In genomic region chr12:113153971-113154370, GRCm38 (mm10) we compare ENCODE assay signal across 17 mouse cellular contexts. TPM values are rescaled to one million over a fixed set of nuclear protein-coding genes. Genes with fewer than 3 reads are reported as not detected.
DNase-seq lines count a peak whose midpoint lies in the region; ATAC-seq and TF ChIP-seq lines count a peak whose summit lies in the region.
"Had no signal": no experiment of that assay in that cellular context is flagged by ENCODE, and none has a peak within 500 bp of the region (broad histone marks: within the 10 kb centered on the region; RNA-seq: fewer than 3 reads in every experiment).

No protein-coding gene starts in this region.

- H3K27ac ChIP-seq in intestine, postnatal 0 days (ENCODE audit: low read depth, low read length): 0 out of 2 replicates have a peak overlapping the region, but pooled peaks have one; percentile 29
- H3K27ac ChIP-seq in intestine, embryonic 15.5 days: no peak overlapping the region
- peak overlapping the region; percentile 12; the same call in 1 of the 2 replicates for H3K27ac ChIP-seq in thymus, adult 2 months (ENCODE audit: control insufficient read depth, insufficient read depth, low read length)
- H3K27ac ChIP-seq: hindbrain, postnatal 0 days had no signal

- peak; percentile 34 for DNase-seq in gastrocnemius, adult 18-20 months (ENCODE audit: low spot score)
- DNase-seq in gastrocnemius, postnatal 25 days: no peak
- DNase-seq in thymus, adult 2 months: no peak
- no peak for DNase-seq in thymus, postnatal 10 days (ENCODE audit: low spot score in 2 of 2)
- no peak for DNase-seq in kidney, adult 11 months
- DNase-seq: adrenal gland, postnatal 10 days; cerebellum, postnatal 14 days; kidney, adult 8-10 months; kidney, postnatal 36 days; lung, embryonic 14.5 days; right cerebral cortex, adult 18-20 months had no signal

- TF ChIP-seq CTCF in intestine, postnatal 0 days (IDR thresholded peaks at IDR 0.05; ENCODE audit: low read depth): no peak
- TF ChIP-seq CTCF in thymus, adult 2 months (IDR thresholded peaks at IDR 0.05; ENCODE audit: borderline replicate concordance, control insufficient read depth, extremely low read depth, insufficient read depth, low read length, poor library complexity): no peak

- H3ac ChIP-seq in myocyte (ENCODE audit: control insufficient read depth, insufficient read length): no peak overlapping the region

- H3K27me3 ChIP-seq in intestine, postnatal 0 days (replicated peaks; ENCODE audit: control insufficient read depth, insufficient read depth, low read length): no peaks in the 10 kb centered on the region
- peaks cover 6% of the 10 kb centered on the region; the same call in 1 of the 2 replicates for H3K27me3 ChIP-seq in intestine, embryonic 15.5 days (replicated peaks)
- H3K27me3 ChIP-seq in thymus, adult 2 months (ENCODE audit: control insufficient read depth, insufficient read depth, low read length): no peaks in the 10 kb centered on the region
- no peaks in the 10 kb centered on the region for H3K27me3 ChIP-seq in myocyte (ENCODE audit: control insufficient read depth, insufficient read depth, insufficient read length)

- H3K9ac ChIP-seq in intestine, postnatal 0 days (ENCODE audit: low read depth, low read length): no peak overlapping the region
- no peak overlapping the region for H3K9ac ChIP-seq in intestine, embryonic 15.5 days
- H3K9ac ChIP-seq: lung, embryonic 14.5 days had no signal

- no peaks in the 10 kb centered on the region for H3K36me3 ChIP-seq in intestine, postnatal 0 days (ENCODE audit: control insufficient read depth, insufficient read depth)
- H3K36me3 ChIP-seq in intestine, embryonic 15.5 days: 0 out of 2 replicates have a peak, but pooled peaks cover 4% of the 10 kb centered on the region
- H3K36me3 ChIP-seq in thymus, adult 2 months (ENCODE audit: control insufficient read depth, insufficient read depth, low read length): no peaks in the 10 kb centered on the region
- no peaks in the 10 kb centered on the region for H3K36me3 ChIP-seq in myocyte (ENCODE audit: control insufficient read depth, insufficient read depth)

- WGBS in intestine, postnatal 0 days: 91% methylated on average over 7 of the region's 7 CpGs
- 94% methylated on average over 7 of the region's 7 CpGs for WGBS in intestine, embryonic 15.5 days
- 82% methylated on average over 7 of the region's 7 CpGs for WGBS in thymus, adult 2 months

- peaks cover 12% of the 10 kb centered on the region for H3K79me2 ChIP-seq in myocyte (ENCODE audit: control insufficient read depth, insufficient read depth)

- ATAC-seq in intestine, postnatal 0 days: no peak
- ATAC-seq in intestine, embryonic 15.5 days: no peak
- ATAC-seq: hindbrain, postnatal 0 days had no signal

- TF ChIP-seq POLR2A in thymus, adult 2 months (IDR thresholded peaks at IDR 0.05; ENCODE audit: control insufficient read depth, extremely low read depth, insufficient read depth, low read length, poor library complexity): no peak
- no peak for TF ChIP-seq POLR2A in myocyte (IDR thresholded peaks at IDR 0.05; ENCODE audit: insufficient read length, low read depth)

- no peak overlapping the region; the same call in 1 of the 2 replicates for H3K4me2 ChIP-seq in intestine, postnatal 0 days (replicated peaks; ENCODE audit: low read depth)
- no peak overlapping the region for H3K4me2 ChIP-seq in intestine, embryonic 15.5 days (replicated peaks)
- H3K4me2 ChIP-seq in myocyte (ENCODE audit: low read depth): peak overlapping the region; percentile 82

- H3K4me3 ChIP-seq in intestine, postnatal 0 days (ENCODE audit: low read depth, low read length): no peak overlapping the region
- H3K4me3 ChIP-seq in intestine, embryonic 15.5 days (replicated peaks): no peak overlapping the region
- no peak overlapping the region for H3K4me3 ChIP-seq in thymus, adult 2 months (ENCODE audit: control insufficient read depth, insufficient read depth, low read length)
- H3K4me3 ChIP-seq in myocyte: no peak overlapping the region
- H3K4me3 ChIP-seq: megakaryocyte, embryonic 14.5 days had no signal

- peaks cover 7% of the 10 kb centered on the region for H3K4me1 ChIP-seq in intestine, postnatal 0 days (replicated peaks; ENCODE audit: control insufficient read depth, insufficient read depth, low read length)
- peaks cover 30% of the 10 kb centered on the region for H3K4me1 ChIP-seq in intestine, embryonic 15.5 days (replicated peaks)
- peaks cover 61% of the 10 kb centered on the region for H3K4me1 ChIP-seq in thymus, adult 2 months (replicated peaks; ENCODE audit: control insufficient read depth, insufficient read depth, low read length)

- H3K9me3 ChIP-seq in intestine, postnatal 0 days (ENCODE audit: control insufficient read depth): no peaks in the 10 kb centered on the region
- no peaks in the 10 kb centered on the region for H3K9me3 ChIP-seq in intestine, embryonic 15.5 days
- H3K9me3 ChIP-seq: megakaryocyte, embryonic 14.5 days had no signal

TF ChIP-seq in myocyte, 11 proteins besides CTCF, POLR2A, EP300 and RAD21:
- TF ChIP-seq MAX (IDR thresholded peaks at IDR 0.05; ENCODE audit: low read depth) (no peak), TCF12 (IDR thresholded peaks at IDR 0.05; ENCODE audit: insufficient read depth, poor library complexity, severe bottlenecking) (no peak), CEBPB (IDR thresholded peaks at IDR 0.05; ENCODE audit: insufficient read depth, poor library complexity, severe bottlenecking) (no peak), REST (IDR thresholded peaks at IDR 0.05; ENCODE audit: insufficient read depth, insufficient read length) (no peak)
TF ChIP-seq in myocyte: peak in this region for 0.

RNA-seq across cellular contexts. Expression of gene Tedc1, which starts 2.2 kb away (rescaled TPM):
- total RNA-seq in gastrocnemius, adult 18-20 months (2021): not detected
- under 1 TPM; 0.46 to 0.54 TPM for total RNA-seq in gastrocnemius, postnatal 25 days (2021)
- 5.5 and 6.8 TPM in 2 replicates for polyA plus RNA-seq in intestine, postnatal 0 days (2015; fragmentation: Nextera tagmentation; extraction: Ambion mirVana)
- polyA plus RNA-seq in intestine, embryonic 15.5 days (2015; fragmentation: Nextera tagmentation; extraction: Ambion mirVana): 25.3 and 25.5 TPM in 2 replicates
- 96.2 and 125 TPM in 2 replicates for polyA plus RNA-seq in thymus, adult 2 months (2012; rRNA removed)
- 6.6 TPM for polyA plus RNA-seq in myocyte (2012; fragmentation: generic; extraction: Trizol)

RNA-seq across cellular contexts. Expression of gene Crip1, which starts 7.9 kb away (rescaled TPM):
- 100 to 1,000 TPM in 1 of 2 experiments, 10 to 100 TPM in 1; 65.3 to 100 TPM for total RNA-seq in gastrocnemius, adult 18-20 months (2021)
- 100 to 1,000 TPM in 1 of 2 experiments, 10 to 100 TPM in 1; 90.0 to 150 TPM for total RNA-seq in gastrocnemius, postnatal 25 days (2021)
- 1,918 and 1,992 TPM in 2 replicates for polyA plus RNA-seq in intestine, postnatal 0 days (2015; fragmentation: Nextera tagmentation; extraction: Ambion mirVana)
- polyA plus RNA-seq in intestine, embryonic 15.5 days (2015; fragmentation: Nextera tagmentation; extraction: Ambion mirVana): 426 and 430 TPM in 2 replicates
- 904 and 1,218 TPM in 2 replicates for polyA plus RNA-seq in thymus, adult 2 months (2012; rRNA removed)
- polyA plus RNA-seq in myocyte (2012; fragmentation: generic; extraction: Trizol): 1,677 TPM

RNA-seq across cellular contexts. Expression of gene Crip2, which starts 13.9 kb away (rescaled TPM):
- total RNA-seq in gastrocnemius, adult 18-20 months (2021): 10 to 100 TPM; 28.2 to 43.8 TPM
- 10 to 100 TPM; 39.5 to 52.5 TPM for total RNA-seq in gastrocnemius, postnatal 25 days (2021)
- polyA plus RNA-seq in intestine, postnatal 0 days (2015; fragmentation: Nextera tagmentation; extraction: Ambion mirVana): 90.4 and 96.8 TPM in 2 replicates
- polyA plus RNA-seq in intestine, embryonic 15.5 days (2015; fragmentation: Nextera tagmentation; extraction: Ambion mirVana): 122 and 130 TPM in 2 replicates
- polyA plus RNA-seq in thymus, adult 2 months (2012; rRNA removed): 95.9 and 282 TPM in 2 replicates
- 1,146 TPM for polyA plus RNA-seq in myocyte (2012; fragmentation: generic; extraction: Trizol)

RNA-seq across cellular contexts. Expression of gene Tmem121, which starts 31.8 kb away (rescaled TPM):
- total RNA-seq in gastrocnemius, adult 18-20 months (2021): under 1 TPM in 1 of 2 experiments, not detected in 1; 0.14 TPM
- under 1 TPM; 0.33 to 0.46 TPM for total RNA-seq in gastrocnemius, postnatal 25 days (2021)
- polyA plus RNA-seq in intestine, postnatal 0 days (2015; fragmentation: Nextera tagmentation; extraction: Ambion mirVana): 3.4 and 3.5 TPM in 2 replicates
- polyA plus RNA-seq in intestine, embryonic 15.5 days (2015; fragmentation: Nextera tagmentation; extraction: Ambion mirVana): 6.7 and 7.5 TPM in 2 replicates
- polyA plus RNA-seq in thymus, adult 2 months (2012; rRNA removed): 47.6 and 60.9 TPM in 2 replicates
- polyA plus RNA-seq in myocyte (2012; fragmentation: generic; extraction: Trizol): 4.1 TPM
- total RNA-seq: heart, adult 18-20 months had no signal

RNA-seq across cellular contexts. Expression of gene Mta1, which starts 55.9 kb away (rescaled TPM):
- total RNA-seq in gastrocnemius, adult 18-20 months (2021): 10 to 100 TPM; 38.0 to 41.7 TPM
- 10 to 100 TPM; 29.3 to 34.4 TPM for total RNA-seq in gastrocnemius, postnatal 25 days (2021)
- polyA plus RNA-seq in intestine, postnatal 0 days (2015; fragmentation: Nextera tagmentation; extraction: Ambion mirVana): 4.9 and 5.6 TPM in 2 replicates
- 11.3 and 11.5 TPM in 2 replicates for polyA plus RNA-seq in intestine, embryonic 15.5 days (2015; fragmentation: Nextera tagmentation; extraction: Ambion mirVana)
- polyA plus RNA-seq in thymus, adult 2 months (2012; rRNA removed): 163 and 208 TPM in 2 replicates
- polyA plus RNA-seq in myocyte (2012; fragmentation: generic; extraction: Trizol): 101 TPM
